Mouse (Mus musculus): ENCODE results near the gene Gpat2. TPM values are rescaled to one million over a fixed set of nuclear protein-coding genes. Genes with fewer than 3 reads are reported as not detected.

Gene Gpat2
- total and polyA plus RNA-seq, 2 experiments from 2014 or later, result 0.28 to 0.42 TPM

GRCm38 (mm10) chr2:127471281-127471680 is 46.3 kb downstream of the Gpat2 start:
- 90% methylated on average over 8 of the region's 8 CpGs for WGBS
- Histone ChIP-seq H3K4me2 (ENCODE audit: low read depth, low read length) (no peak overlapping the region), H3K4me3 (ENCODE audit: low read length) (no peak overlapping the region)

GRCm38 (mm10) chr2:127472279-127472678 is 47.3 kb downstream of the Gpat2 start:
- no peaks in the 10 kb centered on the region for H3K36me3 ChIP-seq (ENCODE audit: insufficient read depth, low read length)
- ATAC-seq (no peak), DNase-seq (ENCODE audit: low spot score) (no peak)
- H3K27me3 ChIP-seq (ENCODE audit: insufficient read depth, low read length), result no peaks in the 10 kb centered on the region
- H3K27ac ChIP-seq, result no peak overlapping the region
- H3K4me1 ChIP-seq (ENCODE audit: insufficient read depth, low read length), result no peaks in the 10 kb centered on the region
- no peak overlapping the region for H3K4me2 ChIP-seq (ENCODE audit: low read depth, low read length)
- H3K9me3 ChIP-seq (ENCODE audit: low read length), result no peaks in the 10 kb centered on the region
- no peak overlapping the region for H3K4me3 ChIP-seq (ENCODE audit: low read length)
- no peak for TF ChIP-seq CTCF (IDR thresholded peaks at IDR 0.05; ENCODE audit: low read depth)
- 75% methylated on average over 3 of the region's 3 CpGs for WGBS
- H3K9ac ChIP-seq (replicated peaks; ENCODE audit: low read length), result no peak overlapping the region

More at GRCm38 (mm10) chr2:127471281-127471680, 46.3 kb downstream of the Gpat2 start:
- ATAC-seq, result no peak
- no peak for DNase-seq (ENCODE audit: low spot score)
- TF ChIP-seq CTCF (IDR thresholded peaks at IDR 0.05; ENCODE audit: low read depth), result no peak
- Histone ChIP-seq H3K27me3 (ENCODE audit: insufficient read depth, low read length) (no peaks in the 10 kb centered on the region), H3K9me3 (ENCODE audit: low read length) (no peaks in the 10 kb centered on the region), H3K4me1 (ENCODE audit: insufficient read depth, low read length) (no peaks in the 10 kb centered on the region), H3K9ac (replicated peaks; ENCODE audit: low read length) (no peak overlapping the region), H3K36me3 (ENCODE audit: insufficient read depth, low read length) (no peaks in the 10 kb centered on the region), H3K27ac (no peak overlapping the region)

GRCm38 (mm10) chr2:127479210-127479609 is 54.2 kb downstream of the Gpat2 start:
- Histone ChIP-seq H3K4me3 (ENCODE audit: low read length) (no peak overlapping the region), H3K9ac (replicated peaks; ENCODE audit: low read length) (no peak overlapping the region), H3K9me3 (ENCODE audit: low read length) (no peaks in the 10 kb centered on the region), H3K36me3 (ENCODE audit: insufficient read depth, low read length) (no peaks in the 10 kb centered on the region), H3K27me3 (ENCODE audit: insufficient read depth, low read length) (peaks cover 34% of the 10 kb centered on the region), H3K4me1 (ENCODE audit: insufficient read depth, low read length) (peaks cover 14% of the 10 kb centered on the region), H3K27ac (no peak overlapping the region), H3K4me2 (ENCODE audit: low read depth, low read length) (no peak overlapping the region)
- ATAC-seq (no peak), DNase-seq (ENCODE audit: low spot score) (no peak)
- WGBS, result 72% methylated on average over 4 of the region's 4 CpGs
- TF ChIP-seq CTCF (IDR thresholded peaks at IDR 0.05; ENCODE audit: low read depth), result no peak

- WGBS, result 67% methylated on average over 10 of the region's 10 CpGs
- peaks cover 20% of the 10 kb centered on the region for H3K4me1 ChIP-seq (ENCODE audit: insufficient read depth, low read length)
- TF ChIP-seq CTCF (IDR thresholded peaks at IDR 0.05; ENCODE audit: low read depth), result no peak
Measured at GRCm38 (mm10) chr2:127479763-127480162, 54.8 kb downstream of the Gpat2 start.

GRCm38 (mm10) chr2:127481841-127482532 is 57.0 kb downstream of the Gpat2 start:
- no peak for TF ChIP-seq CTCF (IDR thresholded peaks at IDR 0.05; ENCODE audit: low read depth)
- peaks cover 20% of the 10 kb centered on the region for H3K4me1 ChIP-seq (ENCODE audit: insufficient read depth, low read length)
- H3K27ac ChIP-seq, result no peak overlapping the region
- WGBS, result under 1% methylated on average over 59 of the region's 59 CpGs
- H3K4me2 ChIP-seq (ENCODE audit: low read depth, low read length), result peak overlapping the region; percentile 68
- no peaks in the 10 kb centered on the region for H3K9me3 ChIP-seq (ENCODE audit: low read length)
- peak overlapping the region; percentile 6; the same call in 1 of the 2 replicates for H3K9ac ChIP-seq (replicated peaks; ENCODE audit: low read length)
- DNase-seq (ENCODE audit: low spot score), result no peak
- peak overlapping the region; percentile 36 for H3K4me3 ChIP-seq (ENCODE audit: low read length)
- H3K27me3 ChIP-seq (ENCODE audit: insufficient read depth, low read length), result peaks cover 34% of the 10 kb centered on the region
- ATAC-seq, result peak; percentile 15; the same call in 1 of the 2 replicates
- no peaks in the 10 kb centered on the region for H3K36me3 ChIP-seq (ENCODE audit: insufficient read depth, low read length)

More at GRCm38 (mm10) chr2:127479763-127480162, 54.8 kb downstream of the Gpat2 start:
- Histone ChIP-seq H3K27me3 (ENCODE audit: insufficient read depth, low read length) (peaks cover 34% of the 10 kb centered on the region), H3K9me3 (ENCODE audit: low read length) (no peaks in the 10 kb centered on the region), H3K27ac (no peak overlapping the region), H3K9ac (replicated peaks; ENCODE audit: low read length) (no peak overlapping the region), H3K4me2 (ENCODE audit: low read depth, low read length) (no peak overlapping the region), H3K4me3 (ENCODE audit: low read length) (no peak overlapping the region), H3K36me3 (ENCODE audit: insufficient read depth, low read length) (no peaks in the 10 kb centered on the region)
- ATAC-seq (no peak), DNase-seq (ENCODE audit: low spot score) (no peak)

GRCm38 (mm10) chr2:127482533-127482911 is 57.5 kb downstream of the Gpat2 start:
- no peak overlapping the region for H3K27ac ChIP-seq
- peak; percentile 50; the same call in 1 of the 2 replicates for ATAC-seq
- H3K4me3 ChIP-seq (ENCODE audit: low read length), result peak overlapping the region; percentile 36
- DNase-seq (ENCODE audit: low spot score), result peak; percentile 66
- H3K27me3 ChIP-seq (ENCODE audit: insufficient read depth, low read length), result peaks cover 34% of the 10 kb centered on the region
- no peak for TF ChIP-seq CTCF (IDR thresholded peaks at IDR 0.05; ENCODE audit: low read depth)
- no peaks in the 10 kb centered on the region for H3K36me3 ChIP-seq (ENCODE audit: insufficient read depth, low read length)
- H3K4me2 ChIP-seq (ENCODE audit: low read depth, low read length), result peak overlapping the region; percentile 68
- no peaks in the 10 kb centered on the region for H3K9me3 ChIP-seq (ENCODE audit: low read length)
- peaks cover 20% of the 10 kb centered on the region for H3K4me1 ChIP-seq (ENCODE audit: insufficient read depth, low read length)
- WGBS, result under 1% methylated on average over 21 of the region's 21 CpGs
- 0 out of 2 replicates have a peak overlapping the region, but pooled peaks have one; percentile 6 for H3K9ac ChIP-seq (replicated peaks; ENCODE audit: low read length)

- peaks cover 34% of the 10 kb centered on the region for H3K27me3 ChIP-seq (ENCODE audit: insufficient read depth, low read length)
- DNase-seq (ENCODE audit: low spot score), result no peak
- H3K4me1 ChIP-seq (ENCODE audit: insufficient read depth, low read length), result peaks cover 20% of the 10 kb centered on the region
- no peak for TF ChIP-seq CTCF (IDR thresholded peaks at IDR 0.05; ENCODE audit: low read depth)
- no peaks in the 10 kb centered on the region for H3K9me3 ChIP-seq (ENCODE audit: low read length)
- H3K4me3 ChIP-seq (ENCODE audit: low read length), result peak overlapping the region; percentile 36; the same call in 1 of the 2 replicates
- H3K4me2 ChIP-seq (ENCODE audit: low read depth, low read length), result peak overlapping the region; percentile 68
- no peak overlapping the region for H3K9ac ChIP-seq (replicated peaks; ENCODE audit: low read length)
- 2% methylated on average over 20 of the region's 21 CpGs for WGBS
- H3K36me3 ChIP-seq (ENCODE audit: insufficient read depth, low read length), result no peaks in the 10 kb centered on the region
- no peak overlapping the region for H3K27ac ChIP-seq
- no peak for ATAC-seq
Measured at GRCm38 (mm10) chr2:127483001-127483400, 58.0 kb downstream of the Gpat2 start.
